Mouse (Mus musculus) G1E (cell line): ENCODE measurements around the gene Polr3b. TPM values are rescaled to one million over a fixed set of nuclear protein-coding genes. Genes with fewer than 3 reads are reported as not detected.

Experiments used
- ATAC-seq: 2 replicates; pipeline ENCODE4 v1.8.0; 2016; ENCODE audit warnings: mild to moderate bottlenecking; ENCODE audit not compliant: insufficient number of reproducible peaks, poor library complexity, low FRiP score, severe bottlenecking; ENCODE audit errors: extremely low read depth
- DNase-seq: peaks from one replicate; pipeline ENCODE4 v3.0.0; 2012; ENCODE audit warnings: low spot score
- H3K27me3 ChIP-seq: 2 replicates; pipeline ENCODE4 v1.6.1; 2012; ENCODE audit warnings: mild to moderate bottlenecking, low read length, inconsistent platforms; ENCODE audit not compliant: insufficient read depth
- H3K36me3 ChIP-seq: replicated peaks from 2 replicates; pipeline ENCODE3; 2012; ENCODE audit warnings: mild to moderate bottlenecking, inconsistent platforms
- H3K4me1 ChIP-seq: 2 replicates; pipeline ENCODE4 v1.6.1; 2012; ENCODE audit warnings: low read depth, low read length, inconsistent platforms, mixed read lengths; ENCODE audit not compliant: insufficient read depth
- H3K4me3 ChIP-seq: 2 replicates; pipeline ENCODE4 v1.5.1; 2012; ENCODE audit warnings: low read depth, mild to moderate bottlenecking, inconsistent platforms, low read length, moderate library complexity, mixed read lengths
- H3K9me3 ChIP-seq: replicated peaks from 2 replicates; pipeline ENCODE4 v1.6.1; 2012; ENCODE audit warnings: inconsistent platforms
- CTCF ChIP-seq: IDR thresholded peaks from 2 replicates; pipeline ENCODE4 v1.5.1; 2012; ENCODE audit warnings: low read depth, low read length, inconsistent platforms, mixed read lengths
- GATA1 ChIP-seq: IDR thresholded peaks from 2 replicates; pipeline ENCODE4 v1.6.1; 2012; ENCODE audit warnings: borderline replicate concordance, low read length, inconsistent platforms, mixed read lengths
- GATA2 ChIP-seq: IDR thresholded peaks from 2 replicates; pipeline ENCODE4 v1.6.1; 2012; ENCODE audit warnings: low read depth, low read length, inconsistent platforms, borderline replicate concordance
- POLR2AphosphoS5 ChIP-seq: IDR thresholded peaks from 2 replicates; pipeline ENCODE4 v1.6.1; 2012; ENCODE audit warnings: low read depth, low read length, inconsistent platforms; ENCODE audit not compliant: insufficient replicate concordance
- TAL1 ChIP-seq: conservative IDR thresholded peaks from 2 replicates; pipeline ENCODE4 v1.6.1; 2012; ENCODE audit warnings: low read depth, low read length, inconsistent platforms, mixed read lengths
- polyA plus RNA-seq: library from polyadenylated mRNA; stranded (reverse); fragments of >175 nt; gene quantifications from 2 replicates; pipeline ENCODE4 v1.2.3, GENCODE M21; 2012
- total RNA-seq, 2 experiments: library from RNA; stranded (forward) in 1 of 2; stranded (reverse) in 1 of 2; fragments of 200-1000 nt in 1 of 2; fragments of >200 nt in 1 of 2; fragmentation: Nextera tagmentation in 1 of 2; gene quantifications; 2 replicates each; pipeline ENCODE4 v1.2.3; 2014 to 2017

Gene Polr3b
- total and polyA plus RNA-seq, 3 experiments: 5.6 to 27.2 (median 21.9) TPM

GRCm38 (mm10) chr10:84654731-84655130 is 32.6 kb downstream of the Polr3b start:
- no peak overlapping the region for H3K4me3 ChIP-seq
- no peaks in the 10 kb centered on the region for H3K9me3 ChIP-seq
- H3K27me3 ChIP-seq: no peaks in the 10 kb centered on the region
- ATAC-seq: no peak
- H3K36me3 ChIP-seq: peaks cover 76% of the 10 kb centered on the region
- no peak for TF ChIP-seq GATA2
- no peak for TF ChIP-seq CTCF
- TF ChIP-seq POLR2AphosphoS5: no peak
- TF ChIP-seq GATA1: no peak
- no peak for TF ChIP-seq TAL1
- no peak for DNase-seq
- peaks cover 17% of the 10 kb centered on the region for H3K4me1 ChIP-seq

- no peak for TF ChIP-seq GATA1
- no peak for TF ChIP-seq TAL1
- no peak for TF ChIP-seq GATA2
- TF ChIP-seq CTCF: no peak
- TF ChIP-seq POLR2AphosphoS5: no peak
- Histone ChIP-seq H3K27me3 (no peaks in the 10 kb centered on the region), H3K36me3 (peaks cover 78% of the 10 kb centered on the region), H3K4me1 (peaks cover 7% of the 10 kb centered on the region), H3K9me3 (no peaks in the 10 kb centered on the region), H3K4me3 (no peak overlapping the region)
- ATAC-seq: no peak
- DNase-seq: no peak
These were observed 34.5 kb downstream of the Polr3b start for GRCm38 (mm10) chr10:84656618-84657017.

- TF ChIP-seq GATA1 (no peak), POLR2AphosphoS5 (no peak), TAL1 (no peak), CTCF (no peak), GATA2 (no peak)
- no peaks in the 10 kb centered on the region for H3K27me3 ChIP-seq
- no peak overlapping the region for H3K4me3 ChIP-seq
- H3K36me3 ChIP-seq: peaks cover 82% of the 10 kb centered on the region
- DNase-seq (no peak), ATAC-seq (no peak)
- H3K9me3 ChIP-seq: no peaks in the 10 kb centered on the region
- H3K4me1 ChIP-seq: peaks cover 7% of the 10 kb centered on the region
These were observed 35.5 kb downstream of the Polr3b start for GRCm38 (mm10) chr10:84657437-84658087.

- Histone ChIP-seq H3K36me3 (peaks cover 76% of the 10 kb centered on the region), H3K9me3 (no peaks in the 10 kb centered on the region), H3K4me3 (no peak overlapping the region), H3K4me1 (peaks cover 7% of the 10 kb centered on the region), H3K27me3 (no peaks in the 10 kb centered on the region)
- ATAC-seq (no peak), DNase-seq (no peak)
- TF ChIP-seq POLR2AphosphoS5 (no peak), GATA1 (no peak), GATA2 (no peak), TAL1 (no peak), CTCF (no peak)
These were observed 36.2 kb downstream of the Polr3b start for GRCm38 (mm10) chr10:84658088-84658848.

GRCm38 (mm10) chr10:84659281-84659680 is 37.2 kb downstream of the Polr3b start:
- ATAC-seq (no peak), DNase-seq (no peak)
- TF ChIP-seq GATA1 (no peak), CTCF (no peak), GATA2 (no peak), TAL1 (no peak), POLR2AphosphoS5 (no peak)
- peaks cover 5% of the 10 kb centered on the region for H3K4me1 ChIP-seq
- H3K27me3 ChIP-seq: no peaks in the 10 kb centered on the region
- no peaks in the 10 kb centered on the region for H3K9me3 ChIP-seq
- H3K4me3 ChIP-seq: no peak overlapping the region
- H3K36me3 ChIP-seq: peaks cover 78% of the 10 kb centered on the region

- no peak for DNase-seq
These were observed 40.0 kb downstream of the Polr3b start for GRCm38 (mm10) chr10:84662138-84662537.

More at GRCm38 (mm10) chr10:84662138-84662537, 40.0 kb downstream of the Polr3b start:
- Histone ChIP-seq H3K27me3 (no peaks in the 10 kb centered on the region), H3K36me3 (peaks cover 74% of the 10 kb centered on the region), H3K4me1 (no peaks in the 10 kb centered on the region), H3K4me3 (no peak overlapping the region), H3K9me3 (no peaks in the 10 kb centered on the region)
- no peak for TF ChIP-seq TAL1
- no peak for TF ChIP-seq POLR2AphosphoS5
- no peak for TF ChIP-seq GATA1
- no peak for TF ChIP-seq CTCF
- no peak for TF ChIP-seq GATA2
- ATAC-seq: no peak
